Mouse (Mus musculus): ENCODE measurements around the gene Rpl3l. TPM values are rescaled to one million over a fixed set of nuclear protein-coding genes. Genes with fewer than 3 reads are reported as not detected.

Gene Rpl3l
- total RNA-seq, 1 experiment = 0.67 TPM

- H3K4me3 ChIP-seq (ENCODE audit: insufficient read depth in 1 of 2, low read depth in 1 of 2, low read length in 2 of 2, poor library complexity in 1 of 2, severe bottlenecking in 1 of 2) = peak overlapping the region; percentile 73 to 95
- DNase-seq (ENCODE audit: low read depth, low spot score) = no peak
- no peak for TF ChIP-seq ZC3H11A (IDR thresholded peaks at IDR 0.05; ENCODE audit: borderline replicate concordance, low read depth, low read length)
- no peak for TF ChIP-seq MAFK (IDR thresholded peaks at IDR 0.05; ENCODE audit: insufficient read depth, low read depth, low read length)
- TF ChIP-seq CHD2 (IDR thresholded peaks at IDR 0.05; ENCODE audit: low read depth, low read length) = no peak
- TF ChIP-seq ZNF384 (IDR thresholded peaks at IDR 0.05; ENCODE audit: low read depth, low read length) = no peak
- TF ChIP-seq HCFC1 (IDR thresholded peaks at IDR 0.05; ENCODE audit: borderline replicate concordance, insufficient read depth, low read length) = no peak
- H3K9ac ChIP-seq (ENCODE audit: insufficient read depth, low read depth, low read length, poor library complexity, severe bottlenecking) = peak overlapping the region; percentile 95
- no peak overlapping the region for H3K27ac ChIP-seq (ENCODE audit: insufficient read depth, low read depth, low read length, poor library complexity, severe bottlenecking)
- H3K9me3 ChIP-seq (ENCODE audit: control insufficient read depth, insufficient read depth, low read depth, low read length) = no peaks in the 10 kb centered on the region
- H3K36me3 ChIP-seq (ENCODE audit: control insufficient read depth, insufficient read depth, low read length, poor library complexity, severe bottlenecking) = peaks cover 26% of the 10 kb centered on the region
- in situ Hi-C loops (cut with MboI; ENCODE audit: low sequenced_read_pairs in 2 of 2, unreplicated experiment in 2 of 2) = no loop called here
- peaks cover 0 to 8% of the 10 kb centered on the region in 2 experiments; a peak in 1 of 4 replicates for H3K4me1 ChIP-seq (ENCODE audit: control insufficient read depth in 2 of 2, insufficient read depth in 2 of 2, low read length in 2 of 2, poor library complexity in 1 of 2)
Measured at GRCm38 (mm10) chr17:24723122-24723880, 4.3 kb upstream of the Rpl3l start.

GRCm38 (mm10) chr17:24723881-24724180 lies 3.8 kb upstream of the Rpl3l start:
- TF ChIP-seq MAFK (IDR thresholded peaks at IDR 0.05; ENCODE audit: insufficient read depth, low read depth, low read length) (no peak), ZC3H11A (IDR thresholded peaks at IDR 0.05; ENCODE audit: borderline replicate concordance, low read depth, low read length) (no peak), ZNF384 (IDR thresholded peaks at IDR 0.05; ENCODE audit: low read depth, low read length) (no peak), HCFC1 (IDR thresholded peaks at IDR 0.05; ENCODE audit: borderline replicate concordance, insufficient read depth, low read length) (no peak), CHD2 (IDR thresholded peaks at IDR 0.05; ENCODE audit: low read depth, low read length) (no peak)
- DNase-seq (ENCODE audit: low read depth, low spot score) = no peak
- Histone ChIP-seq H3K9me3 (ENCODE audit: control insufficient read depth, insufficient read depth, low read depth, low read length) (no peaks in the 10 kb centered on the region), H3K9ac (ENCODE audit: insufficient read depth, low read depth, low read length, poor library complexity, severe bottlenecking) (peak overlapping the region; percentile 95), H3K4me3 (ENCODE audit: insufficient read depth in 1 of 2, low read depth in 1 of 2, low read length in 2 of 2, poor library complexity in 1 of 2, severe bottlenecking in 1 of 2) (peak overlapping the region; percentile 73 to 95), H3K4me1 (ENCODE audit: control insufficient read depth in 2 of 2, insufficient read depth in 2 of 2, low read length in 2 of 2, poor library complexity in 1 of 2) (peaks cover 0 to 8% of the 10 kb centered on the region in 2 experiments; a peak in 1 of 4 replicates), H3K36me3 (ENCODE audit: control insufficient read depth, insufficient read depth, low read length, poor library complexity, severe bottlenecking) (peaks cover 23% of the 10 kb centered on the region), H3K27ac (ENCODE audit: insufficient read depth, low read depth, low read length, poor library complexity, severe bottlenecking) (peak overlapping the region; percentile 47; the same call in 1 of the 2 replicates)
- in situ Hi-C loops (cut with MboI; ENCODE audit: low sequenced_read_pairs in 2 of 2, unreplicated experiment in 2 of 2) = no loop called here

GRCm38 (mm10) chr17:24724184-24724583 lies 3.4 kb upstream of the Rpl3l start, which contains the start of gene Ndufb10:
Ndufb10 (minus strand) TSS chr17:24724478.
- TF ChIP-seq HCFC1 (IDR thresholded peaks at IDR 0.05; ENCODE audit: borderline replicate concordance, insufficient read depth, low read length) = peak; percentile 57; the same call in 1 of the 2 replicates
- TF ChIP-seq ZC3H11A (IDR thresholded peaks at IDR 0.05; ENCODE audit: borderline replicate concordance, low read depth, low read length) = no peak
- TF ChIP-seq ZNF384 (IDR thresholded peaks at IDR 0.05; ENCODE audit: low read depth, low read length) = no peak
- TF ChIP-seq MAFK (IDR thresholded peaks at IDR 0.05; ENCODE audit: insufficient read depth, low read depth, low read length) = no peak
- DNase-seq (ENCODE audit: low read depth, low spot score) = peak; percentile 96
- Histone ChIP-seq H3K4me1 (ENCODE audit: control insufficient read depth in 2 of 2, insufficient read depth in 2 of 2, low read length in 2 of 2, poor library complexity in 1 of 2) (peaks cover 0 to 8% of the 10 kb centered on the region in 2 experiments; a peak in 1 of 4 replicates), H3K4me3 (ENCODE audit: insufficient read depth in 1 of 2, low read depth in 1 of 2, low read length in 2 of 2, poor library complexity in 1 of 2, severe bottlenecking in 1 of 2) (peak within 1 kb of the TSS; percentile 73 to 95), H3K27ac (ENCODE audit: insufficient read depth, low read depth, low read length, poor library complexity, severe bottlenecking) (peak within 1 kb of the TSS; percentile 63), H3K9me3 (ENCODE audit: control insufficient read depth, insufficient read depth, low read depth, low read length) (no peaks in the 10 kb centered on the region), H3K36me3 (ENCODE audit: control insufficient read depth, insufficient read depth, low read length, poor library complexity, severe bottlenecking) (peaks cover 23% of the 10 kb centered on the region), H3K9ac (ENCODE audit: insufficient read depth, low read depth, low read length, poor library complexity, severe bottlenecking) (peak within 1 kb of the TSS; percentile 95)
- in situ Hi-C loops (cut with MboI; ENCODE audit: low sequenced_read_pairs in 2 of 2, unreplicated experiment in 2 of 2) = no loop called here

- Histone ChIP-seq H3K4me1 (ENCODE audit: control insufficient read depth in 2 of 2, insufficient read depth in 2 of 2, low read length in 2 of 2, poor library complexity in 1 of 2) (peaks cover 0 to 8% of the 10 kb centered on the region in 2 experiments; a peak in 1 of 4 replicates), H3K9me3 (ENCODE audit: control insufficient read depth, insufficient read depth, low read depth, low read length) (no peaks in the 10 kb centered on the region), H3K9ac (ENCODE audit: insufficient read depth, low read depth, low read length, poor library complexity, severe bottlenecking) (no peak overlapping the region), H3K27ac (ENCODE audit: insufficient read depth, low read depth, low read length, poor library complexity, severe bottlenecking) (no peak overlapping the region), H3K4me3 (ENCODE audit: insufficient read depth in 1 of 2, low read depth in 1 of 2, low read length in 2 of 2, poor library complexity in 1 of 2, severe bottlenecking in 1 of 2) (no peak overlapping the region), H3K36me3 (ENCODE audit: control insufficient read depth, insufficient read depth, low read length, poor library complexity, severe bottlenecking) (peaks cover 16% of the 10 kb centered on the region)
- in situ Hi-C loops (cut with MboI; ENCODE audit: low sequenced_read_pairs in 2 of 2, unreplicated experiment in 2 of 2) = no loop called here
- TF ChIP-seq ZNF384 (IDR thresholded peaks at IDR 0.05; ENCODE audit: low read depth, low read length) (no peak), HCFC1 (IDR thresholded peaks at IDR 0.05; ENCODE audit: borderline replicate concordance, insufficient read depth, low read length) (no peak), MAFK (IDR thresholded peaks at IDR 0.05; ENCODE audit: insufficient read depth, low read depth, low read length) (no peak), ZC3H11A (IDR thresholded peaks at IDR 0.05; ENCODE audit: borderline replicate concordance, low read depth, low read length) (no peak), CHD2 (IDR thresholded peaks at IDR 0.05; ENCODE audit: low read depth, low read length) (no peak)
- DNase-seq (ENCODE audit: low read depth, low spot score) = no peak
Measured at GRCm38 (mm10) chr17:24725637-24726390, 1.8 kb upstream of the Rpl3l start.

Measured in ES-E14 (cell line).